Mouse (Mus musculus) lung, embryonic 16.5 days (tissue): Measurements from ENCODE around the gene Rpl37. TPM values are rescaled to one million over a fixed set of nuclear protein-coding genes. Genes with fewer than 3 reads are reported as not detected.

Experiments
- ATAC-seq: fragments of 200-750 bp; cut with Nextera tagmentation; 2 replicates; pipeline ENCODE4 v1.8.0; 2017; ENCODE audit warnings: low read depth, mild to moderate bottlenecking, moderate library complexity
- H3K27ac ChIP-seq: fragments of 300-500 bp; sonication (generic); 2 replicates; pipeline ENCODE4 v1.5.1; 2014; ENCODE audit warnings: mild to moderate bottlenecking, control low read depth, low read length
- H3K27me3 ChIP-seq: fragments of 300-500 bp; sonication (generic); 2 replicates; pipeline ENCODE4 v1.6.1; 2014; ENCODE audit warnings: low read depth, low read length, mixed read lengths; ENCODE audit not compliant: control insufficient read depth, insufficient read depth
- H3K36me3 ChIP-seq: fragments of 300-500 bp; sonication (generic); 2 replicates; pipeline ENCODE4 v1.6.1; 2014; ENCODE audit warnings: low read length; ENCODE audit not compliant: control insufficient read depth, insufficient read depth
- H3K4me1 ChIP-seq: fragments of 300-500 bp; sonication (generic); replicated peaks from 2 replicates; pipeline ENCODE4 v1.6.1; 2014; ENCODE audit warnings: low read length, mixed read lengths; ENCODE audit not compliant: control insufficient read depth, insufficient read depth
- H3K4me2 ChIP-seq: fragments of 300-500 bp; sonication (generic); 2 replicates; pipeline ENCODE4 v1.6.1; 2014; ENCODE audit warnings: low read depth, low read length, control low read depth
- H3K4me3 ChIP-seq: fragments of 300-500 bp; sonication (generic); 2 replicates; pipeline ENCODE4 v1.5.1; 2014; ENCODE audit warnings: mild to moderate bottlenecking, low read length, control low read depth
- H3K9ac ChIP-seq: fragments of 300-500 bp; sonication (generic); 2 replicates; pipeline ENCODE4 v1.6.1; 2014; ENCODE audit warnings: low read length, control low read depth
- H3K9me3 ChIP-seq: fragments of 300-500 bp; sonication (generic); 2 replicates; pipeline ENCODE4 v1.6.1; 2016; ENCODE audit warnings: low read length; ENCODE audit not compliant: control insufficient read depth
- WGBS: fragments of 180-500 bp; shearing (Covaris S2); extraction: QIAGEN DNeasy Blood & Tissue Kit; methylation state at CpG from one replicate; pipeline ENCODE4 v1.1.7; 2014; 5-methylcytosine and 5-hydroxymethylcytosine counted together
- polyA plus RNA-seq: library from polyadenylated mRNA; unstranded; fragments of >200 nt; fragmentation: Nextera tagmentation; extraction: Ambion mirVana; gene quantifications from 2 replicates; pipeline ENCODE4 v1.2.1, GENCODE M21; 2015

The Rpl37 gene
- polyA plus RNA-seq = 499 and 571 TPM in 2 replicates

DNA sequence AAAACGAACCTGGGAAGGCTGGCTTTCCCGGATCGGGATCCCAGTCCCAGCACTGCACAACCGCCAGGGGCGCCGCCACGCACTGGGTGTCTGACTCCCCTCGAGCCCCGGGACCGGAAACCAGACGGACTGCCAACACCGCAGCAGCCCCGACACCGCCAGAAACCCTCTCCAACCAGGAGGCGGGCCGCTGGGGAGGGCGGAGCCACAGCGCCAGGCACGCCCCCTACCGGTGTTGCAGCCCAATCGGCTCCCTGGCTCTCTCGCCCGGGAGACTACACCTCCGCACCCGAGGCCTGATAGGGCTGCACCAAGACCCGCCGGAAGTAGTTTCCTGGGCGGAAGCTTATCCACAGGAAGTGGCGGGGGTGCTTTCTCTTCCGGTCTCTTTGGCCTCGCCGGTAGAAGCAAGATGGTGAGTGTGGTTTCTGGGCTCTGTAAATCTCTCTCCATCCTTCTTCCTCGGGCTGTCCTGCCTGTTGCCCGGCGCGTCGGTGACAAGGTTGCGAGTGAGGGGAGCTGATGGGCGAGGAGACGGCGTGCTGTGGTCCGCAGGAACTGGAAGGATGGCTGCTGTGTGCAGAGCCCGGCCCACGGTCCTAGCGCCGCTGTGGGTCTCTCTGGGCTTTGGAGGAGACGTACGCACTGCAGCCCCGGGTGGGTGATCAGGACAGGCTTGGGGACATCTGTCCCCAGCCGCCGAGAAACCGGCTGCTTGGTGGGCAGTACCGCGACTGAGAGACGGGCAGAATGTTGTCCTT, at the start of gene Rpl37:
Gene Rpl37, plus strand, starts transcription at position 376 of the 761 bp plus-strand sequence.
- Histone ChIP-seq H3K9me3 (no peaks in the 10 kb centered on the region), H3K4me1 (peaks cover 15% of the 10 kb centered on the region), H3K4me2 (peak within 1 kb of the TSS; percentile 76), H3K9ac (peak within 1 kb of the TSS; percentile 96), H3K36me3 (peaks cover 34% of the 10 kb centered on the region), H3K4me3 (peak within 1 kb of the TSS; percentile 93), H3K27ac (peak within 1 kb of the TSS; percentile 96), H3K27me3 (no peaks in the 10 kb centered on the region)
- WGBS = under 1% methylated on average over 54 of the region's 55 CpGs
- peak; percentile 99 for ATAC-seq

DNA sequence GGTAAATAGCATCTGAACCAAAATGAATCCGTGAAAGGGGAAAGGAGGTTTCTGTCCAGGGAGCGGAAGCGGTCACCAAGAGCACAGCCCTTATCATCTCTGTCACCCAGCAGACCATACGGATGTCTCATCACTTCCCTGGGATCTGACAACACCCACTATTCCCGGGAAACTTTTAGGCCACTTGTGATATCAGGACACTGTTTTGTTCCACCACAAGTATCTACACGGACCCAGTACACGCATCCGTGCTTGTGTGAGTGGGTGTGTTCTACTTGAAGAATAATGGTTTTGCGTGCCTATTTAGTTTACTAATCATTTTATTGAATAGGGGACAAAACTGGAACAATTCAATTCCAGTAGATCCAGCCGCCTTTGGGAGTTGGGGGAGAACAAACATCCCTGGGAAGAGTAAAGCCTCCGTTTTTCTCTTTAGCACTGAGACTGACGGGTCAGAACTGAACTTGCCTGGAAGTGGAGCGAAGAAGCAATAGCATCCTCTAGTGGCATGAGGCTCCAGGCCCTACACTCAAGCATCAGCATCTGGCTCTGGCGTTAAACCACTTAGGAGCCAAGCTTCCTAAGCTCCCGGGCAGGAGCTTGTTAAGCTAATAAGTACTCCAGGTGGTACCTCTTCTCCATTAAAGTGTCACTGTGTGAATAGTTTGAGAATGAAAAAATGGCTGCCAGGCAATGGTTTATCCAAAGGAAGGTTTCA, 47.5 kb upstream of the Rpl37 start:
- 49% methylated on average over 15 of the region's 15 CpGs for WGBS

GRCm38 (mm10) chr15:5081235-5081634, 35.2 kb upstream of the Rpl37 start:
- no peaks in the 10 kb centered on the region for H3K9me3 ChIP-seq
- 46% methylated on average over 1 of the region's 1 CpGs for WGBS
- no peak for ATAC-seq
- H3K9ac ChIP-seq = no peak overlapping the region
- H3K36me3 ChIP-seq = no peaks in the 10 kb centered on the region
- H3K4me2 ChIP-seq = no peak overlapping the region
- H3K4me3 ChIP-seq = no peak overlapping the region
- H3K4me1 ChIP-seq = no peaks in the 10 kb centered on the region
- no peaks in the 10 kb centered on the region for H3K27me3 ChIP-seq
- H3K27ac ChIP-seq = no peak overlapping the region

More for the DNA sequence above, 47.5 kb upstream of the Rpl37 start:
- Histone ChIP-seq H3K9ac (no peak overlapping the region), H3K9me3 (no peaks in the 10 kb centered on the region), H3K4me3 (no peak overlapping the region), H3K36me3 (no peaks in the 10 kb centered on the region), H3K4me1 (no peaks in the 10 kb centered on the region), H3K4me2 (no peak overlapping the region), H3K27me3 (no peaks in the 10 kb centered on the region), H3K27ac (no peak overlapping the region)
- no peak for ATAC-seq

GRCm38 (mm10) chr15:5086162-5086561, 30.3 kb upstream of the Rpl37 start:
- Histone ChIP-seq H3K9ac (no peak overlapping the region), H3K27ac (no peak overlapping the region), H3K4me3 (no peak overlapping the region), H3K9me3 (no peaks in the 10 kb centered on the region), H3K27me3 (no peaks in the 10 kb centered on the region), H3K4me2 (no peak overlapping the region), H3K4me1 (no peaks in the 10 kb centered on the region), H3K36me3 (no peaks in the 10 kb centered on the region)
- no peak for ATAC-seq
- WGBS = 13% methylated on average over 2 of the region's 2 CpGs

DNA sequence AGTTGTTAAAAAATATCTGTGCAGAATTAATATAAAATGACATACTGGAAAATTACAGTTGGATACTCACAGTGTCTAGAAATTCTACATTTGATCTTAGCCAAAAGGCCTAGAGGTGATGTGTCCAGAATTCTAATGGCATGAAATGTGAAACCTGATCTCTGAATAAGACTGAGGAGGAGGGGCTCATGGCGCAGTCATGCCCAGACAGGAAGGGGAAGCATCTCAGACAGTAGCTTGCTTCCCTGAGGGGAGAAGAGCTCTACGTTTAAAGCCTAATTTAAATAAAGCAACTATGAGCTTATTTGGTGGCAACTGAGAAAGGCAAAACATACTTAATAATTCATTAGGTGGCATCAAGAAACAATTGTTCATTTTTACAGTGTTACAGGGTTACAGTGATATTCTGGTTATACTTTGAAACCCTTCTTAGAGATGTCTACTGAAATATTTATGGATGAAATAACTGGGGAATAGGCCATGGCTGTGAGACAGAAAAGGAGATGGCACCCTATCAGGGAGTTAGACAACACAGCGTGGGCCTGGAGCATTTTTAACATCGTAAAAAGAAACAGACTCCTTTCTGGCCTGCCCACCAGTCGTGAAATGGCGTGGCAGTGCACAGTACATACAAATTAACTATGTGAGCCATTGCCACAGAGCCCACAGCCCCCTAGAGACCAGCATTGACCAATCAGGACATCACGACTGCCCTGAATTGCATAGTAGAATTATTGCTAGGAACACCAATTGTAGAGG, 27.4 kb upstream of the Rpl37 start:
- 66% methylated on average over 7 of the region's 7 CpGs for WGBS
- H3K36me3 ChIP-seq = no peaks in the 10 kb centered on the region
- H3K9me3 ChIP-seq = no peaks in the 10 kb centered on the region
- H3K4me3 ChIP-seq = no peak overlapping the region
- H3K4me1 ChIP-seq = no peaks in the 10 kb centered on the region
- no peak overlapping the region for H3K9ac ChIP-seq
- no peak overlapping the region for H3K4me2 ChIP-seq
- H3K27ac ChIP-seq = no peak overlapping the region
- ATAC-seq = no peak
- H3K27me3 ChIP-seq = no peaks in the 10 kb centered on the region

DNA sequence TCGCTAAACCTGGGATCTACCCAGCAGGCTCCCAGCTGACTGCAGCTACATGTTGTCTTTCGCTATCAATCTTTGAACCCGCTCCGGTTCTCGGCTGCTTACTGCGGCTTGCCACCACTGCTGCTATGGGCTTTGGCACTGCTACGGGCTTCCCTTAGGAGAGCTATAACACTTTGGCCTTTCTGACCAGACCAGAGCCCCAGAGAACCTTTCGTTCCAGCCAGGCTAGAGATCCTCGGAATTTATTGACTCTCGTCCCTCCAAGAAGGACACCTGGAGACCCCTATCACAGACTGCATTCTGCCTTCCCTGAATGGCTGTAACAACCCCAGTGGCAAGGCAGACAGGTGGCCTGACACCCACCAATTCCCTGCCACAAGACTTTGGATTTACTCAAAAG, 26.3 kb upstream of the Rpl37 start:
- no peaks in the 10 kb centered on the region for H3K4me1 ChIP-seq
- H3K27me3 ChIP-seq = no peaks in the 10 kb centered on the region
- H3K4me3 ChIP-seq = no peak overlapping the region
- no peaks in the 10 kb centered on the region for H3K9me3 ChIP-seq
- H3K9ac ChIP-seq = no peak overlapping the region
- no peaks in the 10 kb centered on the region for H3K36me3 ChIP-seq
- no peak overlapping the region for H3K4me2 ChIP-seq
- H3K27ac ChIP-seq = no peak overlapping the region
- no peak for ATAC-seq
- 89% methylated on average over 10 of the region's 10 CpGs for WGBS

GRCm38 (mm10) chr15:5095534-5096301, 20.7 kb upstream of the Rpl37 start:
- H3K27ac ChIP-seq = no peak overlapping the region
- no peaks in the 10 kb centered on the region for H3K4me1 ChIP-seq
- H3K4me2 ChIP-seq = no peak overlapping the region
- H3K4me3 ChIP-seq = no peak overlapping the region
- no peaks in the 10 kb centered on the region for H3K36me3 ChIP-seq
- no peak for ATAC-seq
- H3K27me3 ChIP-seq = no peaks in the 10 kb centered on the region
- no peaks in the 10 kb centered on the region for H3K9me3 ChIP-seq
- WGBS = 76% methylated on average over 11 of the region's 11 CpGs
- no peak overlapping the region for H3K9ac ChIP-seq

DNA sequence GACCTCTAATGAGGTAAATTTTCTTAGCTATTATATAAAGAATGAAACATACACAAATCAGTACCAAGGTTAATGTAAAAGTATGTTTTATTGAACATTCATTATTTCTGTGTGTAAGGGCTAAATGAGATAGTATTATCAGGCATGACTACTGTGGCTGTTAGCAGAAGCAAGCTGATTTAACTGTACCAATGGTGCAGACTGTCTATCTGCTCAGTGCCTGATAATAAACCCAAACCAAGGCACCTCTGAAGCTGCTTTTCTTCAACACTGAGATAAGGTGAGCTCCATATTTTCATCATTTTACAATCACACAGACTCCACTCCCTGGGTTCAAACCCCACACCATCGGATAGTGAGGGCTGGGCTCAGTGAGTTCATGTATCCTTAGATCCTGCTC, 19.1 kb upstream of the Rpl37 start:
- Histone ChIP-seq H3K9ac (no peak overlapping the region), H3K9me3 (no peaks in the 10 kb centered on the region), H3K36me3 (no peaks in the 10 kb centered on the region), H3K4me1 (no peaks in the 10 kb centered on the region), H3K27me3 (no peaks in the 10 kb centered on the region), H3K27ac (no peak overlapping the region), H3K4me2 (no peak overlapping the region), H3K4me3 (no peak overlapping the region)
- no peak for ATAC-seq
- 97% methylated on average over 1 of the region's 1 CpGs for WGBS
